8 mouse cellular contexts compared by ENCODE assay signal in genomic region chr6:124745490-124746295, GRCm38 (mm10). TPM values are rescaled to one million over a fixed set of nuclear protein-coding genes. Genes with fewer than 3 reads are reported as not detected.
DNase-seq lines count a peak whose midpoint lies in the region; ATAC-seq and TF ChIP-seq lines count a peak whose summit lies in the region.

No protein-coding gene starts in this region.

- peak; percentile 96 for TF ChIP-seq CTCF in liver, postnatal 0 days (IDR thresholded peaks at IDR 0.05; ENCODE audit: low read depth)

- H3K9me3 ChIP-seq in forebrain, embryonic 14.5 days (replicated peaks; ENCODE audit: control insufficient read depth, low read length) = no peaks in the 10 kb centered on the region
- H3K9me3 ChIP-seq in liver, postnatal 0 days (ENCODE audit: low read length) = no peaks in the 10 kb centered on the region
- no peaks in the 10 kb centered on the region for H3K9me3 ChIP-seq in neural tube, embryonic 13.5 days

- H3K4me2 ChIP-seq in forebrain, embryonic 14.5 days (ENCODE audit: low read length) = peak overlapping the region; percentile 96
- peak overlapping the region; percentile 96 for H3K4me2 ChIP-seq in liver, postnatal 0 days (ENCODE audit: low read depth, low read length)
- H3K4me2 ChIP-seq in neural tube, embryonic 13.5 days = peak overlapping the region; percentile 92

- H3K27me3 ChIP-seq in forebrain, embryonic 14.5 days (replicated peaks; ENCODE audit: control insufficient read depth, insufficient read depth, low read length) = no peaks in the 10 kb centered on the region
- H3K27me3 ChIP-seq in liver, postnatal 0 days (ENCODE audit: insufficient read depth, low read length) = no peaks in the 10 kb centered on the region
- no peaks in the 10 kb centered on the region for H3K27me3 ChIP-seq in neural tube, embryonic 13.5 days

- 2% methylated on average over 81 of the region's 85 CpGs for WGBS in forebrain, embryonic 14.5 days
- 1% methylated on average over 85 of the region's 85 CpGs for WGBS in large intestine, adult 2 months
- WGBS in liver, postnatal 0 days (ENCODE audit: insufficient replicate concordance) = under 1% methylated on average over 85 of the region's 85 CpGs
- WGBS in neural tube, embryonic 13.5 days = under 1% methylated on average over 84 of the region's 85 CpGs

- H3K36me3 ChIP-seq in forebrain, embryonic 14.5 days (ENCODE audit: control insufficient read depth, insufficient read depth, low read length) = peaks cover 67% of the 10 kb centered on the region
- peaks cover 9% of the 10 kb centered on the region for H3K36me3 ChIP-seq in liver, postnatal 0 days (replicated peaks; ENCODE audit: insufficient read depth, low read length)
- H3K36me3 ChIP-seq in neural tube, embryonic 13.5 days = peaks cover 60% of the 10 kb centered on the region

- H3K27ac ChIP-seq in forebrain, embryonic 14.5 days (ENCODE audit: low read depth, low read length) = peak overlapping the region; percentile 89
- H3K27ac ChIP-seq in liver, postnatal 0 days (ENCODE audit: low read depth) = peak overlapping the region; percentile 91
- H3K27ac ChIP-seq in neural tube, embryonic 13.5 days (replicated peaks) = peak overlapping the region; percentile 95

- DNase-seq in ES-CJ7 (ENCODE audit: low read depth, low spot score) = peak; percentile 99
- DNase-seq in cerebellum, adult 11 months = peak; percentile 97
- DNase-seq in forebrain, embryonic 14.5 days (ENCODE audit: low spot score) = peak; percentile 97
- DNase-seq in heart, postnatal 14 days = peak; percentile 95 to 97
- peak; percentile 87 for DNase-seq in large intestine, adult 2 months (ENCODE audit: low read depth, low spot score)
- peak; percentile 95 for DNase-seq in liver, postnatal 0 days
- peak; percentile 89 for DNase-seq in telencephalon, adult 2 months (ENCODE audit: low read depth, low spot score)

- TF ChIP-seq EP300 in liver, postnatal 0 days (IDR thresholded peaks at IDR 0.05; ENCODE audit: low read depth) = no peak

- H3K4me1 ChIP-seq in forebrain, embryonic 14.5 days (ENCODE audit: control insufficient read depth, insufficient read depth, low read length) = peaks cover 16% of the 10 kb centered on the region; the same call in 1 of the 2 replicates
- peaks cover 21% of the 10 kb centered on the region for H3K4me1 ChIP-seq in liver, postnatal 0 days (ENCODE audit: insufficient read depth)
- H3K4me1 ChIP-seq in neural tube, embryonic 13.5 days (replicated peaks) = peaks cover 33% of the 10 kb centered on the region

- intact Hi-C loops in heart, postnatal 14 days (cut with DNase I) = no loop called here

- H3K4me3 ChIP-seq in forebrain, embryonic 14.5 days (ENCODE audit: low read depth, low read length) = peak overlapping the region; percentile 47
- H3K4me3 ChIP-seq in liver, postnatal 0 days (ENCODE audit: low read depth, low read length) = peak overlapping the region; percentile 63
- H3K4me3 ChIP-seq in neural tube, embryonic 13.5 days = peak overlapping the region; percentile 51

- peak; percentile 82 for ATAC-seq in forebrain, embryonic 14.5 days
- peak; percentile 88 for ATAC-seq in liver, postnatal 0 days
- peak; percentile 81 for ATAC-seq in neural tube, embryonic 13.5 days (ENCODE audit: low read depth)

- peak overlapping the region; percentile 86 for H3K9ac ChIP-seq in forebrain, embryonic 14.5 days (ENCODE audit: low read length)
- peak overlapping the region; percentile 82 for H3K9ac ChIP-seq in liver, postnatal 0 days (replicated peaks)
- H3K9ac ChIP-seq in neural tube, embryonic 13.5 days = peak overlapping the region; percentile 84

RNA-seq across cellular contexts. Expression of gene Grcc10, which starts 4.5 kb away (rescaled TPM):
- polyA plus RNA-seq in forebrain, embryonic 14.5 days (2014; fragmentation: Nextera tagmentation; extraction: Ambion mirVana) = 722 and 848 TPM in 2 replicates
- total RNA-seq in heart, postnatal 14 days (2021) = 100 to 1,000 TPM; 323 to 327 TPM
- polyA plus RNA-seq in large intestine, adult 2 months (2012; rRNA removed) = 156 TPM in 2 replicates
- polyA plus RNA-seq in liver, postnatal 0 days (2015; fragmentation: Nextera tagmentation; extraction: Ambion mirVana) = 148 and 157 TPM in 2 replicates
- 687 and 693 TPM in 2 replicates for polyA plus RNA-seq in neural tube, embryonic 13.5 days (2015; fragmentation: Nextera tagmentation; extraction: Ambion mirVana)

RNA-seq across cellular contexts. Expression of gene Ptpn6, which starts 7.2 kb away (rescaled TPM):
- polyA plus RNA-seq in forebrain, embryonic 14.5 days (2014; fragmentation: Nextera tagmentation; extraction: Ambion mirVana) = 4.7 TPM in 2 replicates
- total RNA-seq in heart, postnatal 14 days (2021) = 1 to 10 TPM; 4.2 to 8.5 TPM
- polyA plus RNA-seq in large intestine, adult 2 months (2012; rRNA removed) = 35.0 and 38.7 TPM in 2 replicates
- polyA plus RNA-seq in liver, postnatal 0 days (2015; fragmentation: Nextera tagmentation; extraction: Ambion mirVana) = 39.2 and 45.1 TPM in 2 replicates
- polyA plus RNA-seq in neural tube, embryonic 13.5 days (2015; fragmentation: Nextera tagmentation; extraction: Ambion mirVana) = 6.0 and 7.9 TPM in 2 replicates

RNA-seq across cellular contexts. Expression of gene Gm45234, which starts 10.1 kb away (rescaled TPM):
- not detected in 2 replicates for polyA plus RNA-seq in forebrain, embryonic 14.5 days (2014; fragmentation: Nextera tagmentation; extraction: Ambion mirVana)
- total RNA-seq in heart, postnatal 14 days (2021) = 1 to 10 TPM in 1 of 2 experiments, not detected in 1; 1.5 TPM
- not detected in 2 replicates for polyA plus RNA-seq in large intestine, adult 2 months (2012; rRNA removed)
- not detected in 2 replicates for polyA plus RNA-seq in liver, postnatal 0 days (2015; fragmentation: Nextera tagmentation; extraction: Ambion mirVana)
- polyA plus RNA-seq in neural tube, embryonic 13.5 days (2015; fragmentation: Nextera tagmentation; extraction: Ambion mirVana) = not detected in 2 replicates

RNA-seq across cellular contexts. Expression of gene Atn1, which starts 10.6 kb away (rescaled TPM):
- polyA plus RNA-seq in forebrain, embryonic 14.5 days (2014; fragmentation: Nextera tagmentation; extraction: Ambion mirVana) = 12.2 and 16.6 TPM in 2 replicates
- 10 to 100 TPM; 48.1 to 48.9 TPM for total RNA-seq in heart, postnatal 14 days (2021)
- polyA plus RNA-seq in large intestine, adult 2 months (2012; rRNA removed) = 31.9 and 33.6 TPM in 2 replicates
- 1.8 and 1.9 TPM in 2 replicates for polyA plus RNA-seq in liver, postnatal 0 days (2015; fragmentation: Nextera tagmentation; extraction: Ambion mirVana)
- polyA plus RNA-seq in neural tube, embryonic 13.5 days (2015; fragmentation: Nextera tagmentation; extraction: Ambion mirVana) = 21.0 and 23.1 TPM in 2 replicates

RNA-seq across cellular contexts. Expression of gene Eno2, which starts 23.8 kb away (rescaled TPM):
- polyA plus RNA-seq in forebrain, embryonic 14.5 days (2014; fragmentation: Nextera tagmentation; extraction: Ambion mirVana) = 34.6 and 49.5 TPM in 2 replicates
- 1 to 10 TPM; 2.6 to 4.0 TPM for total RNA-seq in heart, postnatal 14 days (2021)
- 3.2 and 4.2 TPM in 2 replicates for polyA plus RNA-seq in large intestine, adult 2 months (2012; rRNA removed)
- polyA plus RNA-seq in liver, postnatal 0 days (2015; fragmentation: Nextera tagmentation; extraction: Ambion mirVana) = 0.20 and 0.27 TPM in 2 replicates
- polyA plus RNA-seq in neural tube, embryonic 13.5 days (2015; fragmentation: Nextera tagmentation; extraction: Ambion mirVana) = 67.2 and 69.8 TPM in 2 replicates

Comparison
In these comparisons a context has a peak if more than half of its experiments do, and no peak if none do; other contexts are left out.
1. Peak in every context shown above with its lines: DNase-seq, ATAC-seq, H3K4me3 ChIP-seq and H3K27ac ChIP-seq.